Mouse (Mus musculus) small intestine, adult 2 months (tissue): Measurements from ENCODE around the gene Adamtsl1.

ENCODE experiments used
- CTCF ChIP-seq: fragments of 200-500 bp; IDR thresholded peaks from 2 replicates; pipeline ENCODE4 v1.5.1; 2012; ENCODE audit warnings: low read depth, mild to moderate bottlenecking, control low read depth, inconsistent platforms, low read length, moderate library complexity, mixed read lengths; ENCODE audit not compliant: insufficient replicate concordance, insufficient read length; ENCODE audit errors: extremely low read depth
- POLR2A ChIP-seq: fragments of 200-500 bp; IDR thresholded peaks from 2 replicates; pipeline ENCODE4 v1.6.1; 2012; ENCODE audit warnings: low read depth, mild to moderate bottlenecking, control low read depth, inconsistent platforms, low read length, moderate library complexity

GRCm38 (mm10) chr4:85554696-85555095, 40.7 kb downstream of the Adamtsl1 start:
- no peak for TF ChIP-seq POLR2A
- TF ChIP-seq CTCF = no peak
